Mouse (Mus musculus): ENCODE measurements around the gene Nell1. TPM values are rescaled to one million over a fixed set of nuclear protein-coding genes. Genes with fewer than 3 reads are reported as not detected.

Nell1 gene
- polyA plus RNA-seq, 1 experiment from 2014 or later, result 4.1 TPM

DNA sequence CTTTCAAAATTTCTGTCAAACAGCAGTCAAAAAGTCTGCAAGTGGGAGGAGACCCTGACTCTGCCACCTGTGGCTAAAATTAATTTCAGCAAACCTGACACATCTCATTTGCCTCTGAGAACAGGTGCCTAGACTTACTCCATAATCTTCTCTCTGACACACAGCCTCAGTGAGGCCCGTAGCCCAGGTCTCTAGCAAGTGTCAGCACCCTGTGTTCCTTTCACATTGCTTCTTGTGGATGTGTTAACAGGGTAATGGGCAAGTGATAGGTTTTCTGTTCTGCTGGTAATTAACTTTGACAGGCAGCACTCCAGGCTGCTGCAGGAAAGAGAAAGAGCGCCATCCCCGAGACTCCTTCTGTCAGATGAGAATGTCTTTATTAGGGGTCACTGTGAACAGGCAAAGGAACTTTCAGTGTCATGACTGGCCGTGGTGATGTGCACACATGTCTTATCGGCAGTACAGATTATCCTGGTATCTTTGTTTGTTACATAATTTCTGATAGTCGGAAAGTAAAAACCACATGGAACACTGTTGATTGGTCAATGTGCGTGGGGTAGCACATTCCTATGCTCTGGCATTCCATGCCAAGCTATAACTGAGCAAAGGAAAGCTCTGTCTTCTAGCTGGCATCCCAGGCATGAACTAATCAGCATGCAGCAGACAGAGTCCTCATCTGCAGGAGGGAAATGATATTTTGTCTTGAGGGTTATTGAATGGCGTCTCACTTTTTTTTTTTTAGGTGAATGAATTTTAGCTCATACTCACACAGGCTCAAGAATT lies 614.2 kb downstream of the Nell1 start:
- WGBS, result 66% methylated on average over 8 of the region's 8 CpGs
- ATAC-seq (ENCODE audit: insufficient number of reproducible peaks, insufficient read depth, low FRiP score, low TSS enrichment, low read depth), result no peak
- Histone ChIP-seq H3K36me3 (no peaks in the 10 kb centered on the region), H3K4me2 (no peak overlapping the region), H3K9me3 (no peaks in the 10 kb centered on the region), H3K9ac (no peak overlapping the region), H3K27me3 (no peaks in the 10 kb centered on the region), H3K4me1 (no peaks in the 10 kb centered on the region), H3K4me3 (no peak overlapping the region), H3K27ac (no peak overlapping the region)

GRCm38 (mm10) chr7:50598890-50599289 lies 624.2 kb downstream of the Nell1 start, which contains the start of gene 4933405O20Rik:
Gene 4933405O20Rik, plus strand, starts transcription at chr7:50599190.
- no peak within 1 kb of the TSS for H3K27ac ChIP-seq
- H3K9me3 ChIP-seq, result no peaks in the 10 kb centered on the region
- no peak for ATAC-seq (ENCODE audit: insufficient number of reproducible peaks, insufficient read depth, low FRiP score, low TSS enrichment, low read depth)
- no peaks in the 10 kb centered on the region for H3K36me3 ChIP-seq
- H3K27me3 ChIP-seq, result no peaks in the 10 kb centered on the region
- H3K4me2 ChIP-seq, result no peak within 1 kb of the TSS
- H3K4me3 ChIP-seq, result no peak within 1 kb of the TSS
- 62% methylated on average over 3 of the region's 3 CpGs for WGBS
- H3K9ac ChIP-seq, result no peak within 1 kb of the TSS
- H3K4me1 ChIP-seq, result no peaks in the 10 kb centered on the region

DNA sequence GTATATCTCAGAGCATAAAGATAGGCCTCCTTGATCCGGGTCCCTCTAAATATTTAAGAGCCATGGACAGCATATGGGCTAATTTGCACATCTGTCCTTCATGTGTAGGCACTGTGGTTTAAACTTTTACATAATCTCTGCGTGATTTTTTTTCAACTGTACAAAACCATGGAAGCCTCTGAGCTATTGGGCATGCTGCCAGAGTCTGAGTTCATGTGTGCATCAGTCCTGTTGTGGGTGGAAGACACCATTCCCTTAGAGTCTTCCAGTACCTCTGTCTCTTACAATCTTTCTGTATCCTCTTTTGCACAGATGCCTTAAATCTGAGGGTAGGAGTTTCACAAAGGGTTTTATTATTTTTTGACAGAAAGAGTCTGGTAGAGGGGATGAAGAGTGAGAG lies 639.4 kb downstream of the Nell1 start:
- no peak overlapping the region for H3K27ac ChIP-seq
- no peaks in the 10 kb centered on the region for H3K9me3 ChIP-seq
- no peak overlapping the region for H3K4me2 ChIP-seq
- WGBS, result 56% methylated on average over 2 of the region's 2 CpGs
- no peak for ATAC-seq (ENCODE audit: insufficient number of reproducible peaks, insufficient read depth, low FRiP score, low TSS enrichment, low read depth)
- no peaks in the 10 kb centered on the region for H3K27me3 ChIP-seq
- no peaks in the 10 kb centered on the region for H3K4me1 ChIP-seq
- H3K4me3 ChIP-seq, result no peak overlapping the region
- H3K9ac ChIP-seq, result no peak overlapping the region
- H3K36me3 ChIP-seq, result no peaks in the 10 kb centered on the region

DNA sequence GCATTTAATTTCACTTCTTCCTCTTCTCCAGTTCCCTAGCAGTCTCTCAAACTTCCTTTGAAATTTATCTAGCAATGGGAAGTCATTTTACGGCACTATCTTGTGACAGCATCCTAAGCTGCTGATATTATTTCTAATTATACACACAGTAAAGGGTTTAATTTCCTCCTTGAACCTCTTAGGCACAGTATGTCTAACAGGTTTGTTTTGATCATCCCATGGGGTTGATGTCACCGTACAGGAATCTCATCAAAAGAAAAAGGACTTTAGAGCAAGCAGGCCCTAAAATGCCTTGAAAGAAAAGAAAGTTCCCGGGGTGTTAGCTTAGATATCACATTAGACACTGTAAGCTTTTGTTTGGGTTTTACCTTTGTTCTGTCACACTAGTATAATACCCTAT lies 654.5 kb downstream of the Nell1 start:
- no peaks in the 10 kb centered on the region for H3K4me1 ChIP-seq
- H3K27me3 ChIP-seq, result no peaks in the 10 kb centered on the region
- H3K9me3 ChIP-seq, result no peaks in the 10 kb centered on the region
- WGBS, result 51% methylated on average over 3 of the region's 3 CpGs
- ATAC-seq (ENCODE audit: insufficient number of reproducible peaks, insufficient read depth, low FRiP score, low TSS enrichment, low read depth), result no peak
- no peak overlapping the region for H3K27ac ChIP-seq
- H3K9ac ChIP-seq, result no peak overlapping the region
- H3K36me3 ChIP-seq, result no peaks in the 10 kb centered on the region
- H3K4me3 ChIP-seq, result no peak overlapping the region
- H3K4me2 ChIP-seq, result no peak overlapping the region

GRCm38 (mm10) chr7:50633147-50633546 lies 658.5 kb downstream of the Nell1 start:
- H3K27me3 ChIP-seq, result no peaks in the 10 kb centered on the region
- no peaks in the 10 kb centered on the region for H3K4me1 ChIP-seq
- no peak for ATAC-seq (ENCODE audit: insufficient number of reproducible peaks, insufficient read depth, low FRiP score, low TSS enrichment, low read depth)
- no peak overlapping the region for H3K27ac ChIP-seq
- H3K36me3 ChIP-seq, result no peaks in the 10 kb centered on the region
- H3K9ac ChIP-seq, result no peak overlapping the region
- WGBS, result 72% methylated on average over 2 of the region's 2 CpGs
- H3K4me2 ChIP-seq, result no peak overlapping the region
- no peak overlapping the region for H3K4me3 ChIP-seq
- no peaks in the 10 kb centered on the region for H3K9me3 ChIP-seq

GRCm38 (mm10) chr7:50672266-50672665 lies 697.6 kb downstream of the Nell1 start:
- no peak overlapping the region for H3K4me2 ChIP-seq
- H3K27ac ChIP-seq, result no peak overlapping the region
- no peak overlapping the region for H3K9ac ChIP-seq
- H3K4me3 ChIP-seq, result no peak overlapping the region
- no peaks in the 10 kb centered on the region for H3K27me3 ChIP-seq
- H3K36me3 ChIP-seq, result no peaks in the 10 kb centered on the region
- H3K9me3 ChIP-seq, result no peaks in the 10 kb centered on the region
- ATAC-seq (ENCODE audit: insufficient number of reproducible peaks, insufficient read depth, low FRiP score, low TSS enrichment, low read depth), result no peak
- no peaks in the 10 kb centered on the region for H3K4me1 ChIP-seq
- 63% methylated on average over 4 of the region's 4 CpGs for WGBS

GRCm38 (mm10) chr7:50675444-50675843 lies 700.8 kb downstream of the Nell1 start:
- no peaks in the 10 kb centered on the region for H3K36me3 ChIP-seq
- no peak overlapping the region for H3K9ac ChIP-seq
- ATAC-seq (ENCODE audit: insufficient number of reproducible peaks, insufficient read depth, low FRiP score, low TSS enrichment, low read depth), result no peak
- H3K4me1 ChIP-seq, result no peaks in the 10 kb centered on the region
- no peaks in the 10 kb centered on the region for H3K27me3 ChIP-seq
- H3K4me2 ChIP-seq, result no peak overlapping the region
- no peaks in the 10 kb centered on the region for H3K9me3 ChIP-seq
- no peak overlapping the region for H3K4me3 ChIP-seq
- no peak overlapping the region for H3K27ac ChIP-seq
- 67% methylated on average over 1 of the region's 1 CpGs for WGBS

- ATAC-seq (ENCODE audit: insufficient number of reproducible peaks, insufficient read depth, low FRiP score, low TSS enrichment, low read depth), result no peak
- no peak overlapping the region for H3K9ac ChIP-seq
- H3K27ac ChIP-seq, result no peak overlapping the region
- H3K4me2 ChIP-seq, result no peak overlapping the region
- no peaks in the 10 kb centered on the region for H3K4me1 ChIP-seq
- H3K36me3 ChIP-seq, result no peaks in the 10 kb centered on the region
- H3K27me3 ChIP-seq, result no peaks in the 10 kb centered on the region
- H3K9me3 ChIP-seq, result no peaks in the 10 kb centered on the region
- no peak overlapping the region for H3K4me3 ChIP-seq
- 62% methylated on average over 1 of the region's 1 CpGs for WGBS
Measured at GRCm38 (mm10) chr7:50677511-50677910, 702.8 kb downstream of the Nell1 start.

GRCm38 (mm10) chr7:50686337-50686736 lies 711.7 kb downstream of the Nell1 start:
- H3K4me1 ChIP-seq, result no peaks in the 10 kb centered on the region
- WGBS, result 85% methylated on average over 5 of the region's 5 CpGs
- H3K9ac ChIP-seq, result no peak overlapping the region
- no peak for ATAC-seq (ENCODE audit: insufficient number of reproducible peaks, insufficient read depth, low FRiP score, low TSS enrichment, low read depth)
- no peaks in the 10 kb centered on the region for H3K36me3 ChIP-seq
- no peak overlapping the region for H3K27ac ChIP-seq
- H3K4me2 ChIP-seq, result no peak overlapping the region
- no peaks in the 10 kb centered on the region for H3K27me3 ChIP-seq
- H3K4me3 ChIP-seq, result no peak overlapping the region
- H3K9me3 ChIP-seq, result no peaks in the 10 kb centered on the region

DNA sequence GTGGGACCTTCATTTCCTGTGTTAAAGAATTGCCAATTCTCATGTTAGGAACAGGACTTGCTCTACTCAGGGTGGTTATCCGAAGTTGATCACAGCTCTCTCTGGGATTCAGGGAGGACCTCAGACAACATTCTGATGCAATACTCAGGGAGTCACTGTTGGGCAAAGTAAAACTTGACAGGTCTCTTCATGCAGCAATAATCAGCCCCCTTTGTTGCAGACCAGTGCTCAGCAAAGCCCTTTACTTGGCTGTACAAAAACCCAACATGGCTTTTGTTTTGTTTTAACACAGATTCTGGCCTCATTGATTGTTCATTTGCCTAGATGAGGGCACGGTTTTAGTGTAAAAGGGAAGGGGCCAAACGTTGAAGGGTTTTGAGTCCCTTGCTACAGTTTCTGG lies 750.5 kb downstream of the Nell1 start:
- Histone ChIP-seq H3K9me3 (no peaks in the 10 kb centered on the region), H3K27me3 (no peaks in the 10 kb centered on the region), H3K27ac (no peak overlapping the region), H3K36me3 (no peaks in the 10 kb centered on the region), H3K4me3 (no peak overlapping the region), H3K4me2 (no peak overlapping the region), H3K4me1 (no peaks in the 10 kb centered on the region), H3K9ac (no peak overlapping the region)
- 68% methylated on average over 3 of the region's 3 CpGs for WGBS
- no peak for ATAC-seq (ENCODE audit: insufficient number of reproducible peaks, insufficient read depth, low FRiP score, low TSS enrichment, low read depth)

- no peaks in the 10 kb centered on the region for H3K27me3 ChIP-seq
- no peaks in the 10 kb centered on the region for H3K36me3 ChIP-seq
- no peak for ATAC-seq (ENCODE audit: insufficient number of reproducible peaks, insufficient read depth, low FRiP score, low TSS enrichment, low read depth)
- H3K4me3 ChIP-seq, result no peak overlapping the region
- no peaks in the 10 kb centered on the region for H3K4me1 ChIP-seq
- H3K4me2 ChIP-seq, result no peak overlapping the region
- H3K9ac ChIP-seq, result no peak overlapping the region
- no peaks in the 10 kb centered on the region for H3K9me3 ChIP-seq
- H3K27ac ChIP-seq, result no peak overlapping the region
- WGBS, result 48% methylated on average over 4 of the region's 4 CpGs
Measured at GRCm38 (mm10) chr7:50730951-50731350, 756.3 kb downstream of the Nell1 start.

- H3K4me1 ChIP-seq, result no peaks in the 10 kb centered on the region
- ATAC-seq (ENCODE audit: insufficient number of reproducible peaks, insufficient read depth, low FRiP score, low TSS enrichment, low read depth), result no peak
- no peak overlapping the region for H3K4me3 ChIP-seq
- no peaks in the 10 kb centered on the region for H3K36me3 ChIP-seq
- WGBS, result 81% methylated on average over 3 of the region's 3 CpGs
- H3K27me3 ChIP-seq, result no peaks in the 10 kb centered on the region
- no peak overlapping the region for H3K27ac ChIP-seq
- H3K9ac ChIP-seq, result no peak overlapping the region
- H3K9me3 ChIP-seq, result no peaks in the 10 kb centered on the region
- no peak overlapping the region for H3K4me2 ChIP-seq
Measured at GRCm38 (mm10) chr7:50755516-50755915, 780.9 kb downstream of the Nell1 start.
